Mouse (Mus musculus) frontal cortex, adult 2 months (tissue): ENCODE measurements around the gene Atp4b. TPM values are rescaled to one million over a fixed set of nuclear protein-coding genes. Genes with fewer than 3 reads are reported as not detected.

ENCODE experiments used
- polyA plus RNA-seq: library from polyadenylated mRNA; depleted of rRNA; stranded (reverse); fragments of >200 nt; gene quantifications from 2 replicates; pipeline ENCODE4 v1.2.3, GENCODE M21; 2012; rRNA removed

Gene Atp4b
- polyA plus RNA-seq, 1 experiment = not detected

Other genes with a start within 250 kb of the Atp4b start
- 391 and 397 TPM in 2 replicates for gene Lamp1, start 237.7 kb downstream of the Atp4b start, polyA plus RNA-seq
- 7.0 TPM in 2 replicates for gene Grtp1, start 196.2 kb downstream of the Atp4b start, polyA plus RNA-seq
- 0.30 and 0.40 TPM in 2 replicates for gene Adprhl1, start 142.7 kb downstream of the Atp4b start, polyA plus RNA-seq
- 51.0 and 54.7 TPM in 2 replicates for gene Dcun1d2, start 108.7 kb downstream of the Atp4b start, polyA plus RNA-seq
- gene Tmco3, start 108.6 kb downstream of the Atp4b start, polyA plus RNA-seq = 45.4 and 47.6 TPM in 2 replicates
- gene Tfdp1, start 58.1 kb downstream of the Atp4b start, polyA plus RNA-seq = 83.9 and 84.9 TPM in 2 replicates
- under 0.01 and 0.02 TPM in 2 replicates for gene Grk1, start 8.3 kb upstream of the Atp4b start, polyA plus RNA-seq
- gene Tmem255b, start 38.4 kb upstream of the Atp4b start, polyA plus RNA-seq = 2.1 and 3.1 TPM in 2 replicates
- gene Gas6, start 97.7 kb upstream of the Atp4b start, polyA plus RNA-seq = 86.0 and 90.9 TPM in 2 replicates
- gene 1700029H14Rik, start 165.6 kb upstream of the Atp4b start, polyA plus RNA-seq = 0.14 TPM in 1 of 2 replicates, not detected in the other